Mouse (Mus musculus) cerebral cortex, adult 2 months (tissue): Measurements from ENCODE around the gene Mettl23.

Experiments
- WGBS: fragments of 180-500 bp; shearing (Covaris S2); methylation state at CpG from one replicate; pipeline ENCODE4 v1.1.7; 2018; 5-methylcytosine and 5-hydroxymethylcytosine counted together

Gene Mettl23

GRCm38 (mm10) chr11:116843261-116844233, at the start of gene Mettl23, which contains the start of gene Jmjd6:
Gene Mettl23, plus strand, starts transcription at chr11:116843278.
Gene Jmjd6, minus strand, starts transcription at chr11:116843449.
- WGBS: under 1% methylated on average over 72 of the region's 72 CpGs

DNA sequence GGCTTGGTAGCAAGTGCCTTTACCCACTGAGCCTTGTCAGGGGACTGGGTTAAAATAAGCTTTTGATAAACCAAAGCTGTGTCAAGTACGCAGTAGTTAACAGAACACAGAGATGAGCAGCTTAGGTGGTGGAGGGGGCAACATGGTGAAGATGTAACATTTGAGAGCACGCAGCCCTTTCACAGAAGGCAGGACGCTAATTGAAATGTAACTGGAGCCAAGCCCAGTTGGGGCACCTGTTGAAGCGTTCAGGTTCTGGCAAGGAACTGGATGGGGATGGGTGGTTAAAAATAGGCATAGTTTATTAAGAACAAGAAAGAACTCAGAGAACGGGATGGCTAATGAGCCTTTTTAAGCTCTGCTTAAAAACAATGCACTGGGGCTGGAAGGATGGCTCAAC, 43.7 kb upstream of the Mettl23 start:
- 53% methylated on average over 5 of the region's 5 CpGs for WGBS

DNA sequence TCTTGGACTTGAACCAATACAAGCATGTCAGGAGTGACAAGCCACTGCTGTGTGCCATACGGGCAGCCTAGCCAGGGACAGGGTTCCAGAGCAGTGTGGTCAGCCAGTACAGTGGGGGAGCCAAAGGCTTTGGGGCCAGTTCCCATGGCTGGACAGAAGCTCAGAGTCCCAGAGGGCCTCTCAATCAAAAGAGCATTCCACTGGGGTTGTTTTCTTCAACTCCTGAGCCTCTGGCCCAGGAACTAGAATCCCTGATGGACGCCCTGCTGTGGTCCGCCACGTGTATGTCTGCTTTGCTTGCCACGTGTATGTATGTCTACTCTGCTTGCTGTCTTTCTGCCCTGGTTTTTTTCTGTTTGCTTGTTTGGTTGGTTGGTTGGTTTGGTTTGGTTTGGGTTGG, 42.0 kb upstream of the Mettl23 start:
- 73% methylated on average over 5 of the region's 5 CpGs for WGBS

DNA sequence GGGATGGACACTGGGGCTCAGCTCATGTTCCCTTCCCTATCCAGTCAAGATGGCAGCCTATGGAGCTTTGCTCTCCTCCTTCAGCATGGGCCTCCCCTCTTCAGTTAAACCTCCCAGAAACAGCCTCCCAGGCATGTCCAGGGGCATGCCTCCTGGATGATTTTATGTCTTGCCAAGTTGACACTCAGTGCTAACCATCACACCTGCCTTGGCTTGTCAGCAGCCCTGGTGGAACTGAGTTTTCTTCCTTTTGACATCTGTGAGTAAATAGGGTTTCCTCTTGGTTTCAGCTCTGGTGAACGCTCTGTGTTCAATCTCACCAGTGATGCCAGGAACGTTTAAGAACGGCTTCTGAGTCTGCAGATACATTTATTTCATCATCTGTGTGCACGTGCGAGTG, 40.4 kb upstream of the Mettl23 start:
- 94% methylated on average over 5 of the region's 5 CpGs for WGBS

GRCm38 (mm10) chr11:116806136-116807071, 36.7 kb upstream of the Mettl23 start:
- WGBS: 76% methylated on average over 15 of the region's 15 CpGs

GRCm38 (mm10) chr11:116807116-116807515, 36.0 kb upstream of the Mettl23 start:
- WGBS: 67% methylated on average over 7 of the region's 7 CpGs

DNA sequence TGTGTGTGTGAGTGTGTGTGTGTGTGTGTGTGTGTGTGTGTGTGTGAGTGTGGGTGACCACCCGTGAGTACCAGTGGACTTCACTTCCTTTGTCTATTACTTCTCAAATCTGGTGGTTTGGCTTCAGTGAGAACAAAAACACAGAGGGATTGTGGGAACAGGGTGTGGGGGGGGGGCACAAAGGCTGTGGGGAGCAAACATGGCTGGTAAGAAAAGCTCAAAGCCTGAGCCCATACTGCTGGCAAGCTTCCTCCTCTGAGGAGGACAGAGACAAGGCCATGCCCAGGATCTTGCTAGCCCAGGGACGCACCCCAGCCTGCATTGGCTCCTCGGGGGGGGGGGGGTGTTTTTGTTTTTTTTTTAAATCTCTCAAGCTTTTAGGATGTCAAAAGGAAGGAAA, 35.6 kb upstream of the Mettl23 start:
- WGBS: 65% methylated on average over 3 of the region's 3 CpGs

- WGBS: 25% methylated on average over 7 of the region's 7 CpGs
These were observed 35.0 kb upstream of the Mettl23 start for GRCm38 (mm10) chr11:116807938-116808606.

- WGBS: 82% methylated on average over 11 of the region's 11 CpGs
These were observed 34.2 kb upstream of the Mettl23 start for GRCm38 (mm10) chr11:116808811-116809395.

DNA sequence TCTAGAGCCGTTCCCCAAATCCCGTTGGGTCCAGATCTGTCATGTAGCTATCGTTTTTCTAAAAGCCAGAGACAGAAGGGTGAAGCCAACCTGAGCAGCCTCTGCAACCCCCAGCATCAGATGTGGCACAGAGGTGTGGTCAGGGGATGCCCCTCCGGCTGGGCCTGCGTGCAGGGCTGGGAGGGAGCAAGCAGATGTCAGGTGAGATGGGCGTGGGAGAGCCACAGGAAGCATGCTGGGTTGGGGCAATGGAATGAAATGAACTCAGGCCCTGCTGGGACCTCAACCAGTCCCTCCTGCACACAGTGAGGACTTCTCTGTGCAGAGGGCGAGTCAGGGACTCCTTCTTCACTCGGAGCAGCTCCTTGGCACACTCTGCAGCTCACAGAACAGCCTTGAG, 33.6 kb upstream of the Mettl23 start:
- 86% methylated on average over 8 of the region's 8 CpGs for WGBS

- 72% methylated on average over 11 of the region's 11 CpGs for WGBS
These were observed 32.5 kb upstream of the Mettl23 start for GRCm38 (mm10) chr11:116810528-116810927.

DNA sequence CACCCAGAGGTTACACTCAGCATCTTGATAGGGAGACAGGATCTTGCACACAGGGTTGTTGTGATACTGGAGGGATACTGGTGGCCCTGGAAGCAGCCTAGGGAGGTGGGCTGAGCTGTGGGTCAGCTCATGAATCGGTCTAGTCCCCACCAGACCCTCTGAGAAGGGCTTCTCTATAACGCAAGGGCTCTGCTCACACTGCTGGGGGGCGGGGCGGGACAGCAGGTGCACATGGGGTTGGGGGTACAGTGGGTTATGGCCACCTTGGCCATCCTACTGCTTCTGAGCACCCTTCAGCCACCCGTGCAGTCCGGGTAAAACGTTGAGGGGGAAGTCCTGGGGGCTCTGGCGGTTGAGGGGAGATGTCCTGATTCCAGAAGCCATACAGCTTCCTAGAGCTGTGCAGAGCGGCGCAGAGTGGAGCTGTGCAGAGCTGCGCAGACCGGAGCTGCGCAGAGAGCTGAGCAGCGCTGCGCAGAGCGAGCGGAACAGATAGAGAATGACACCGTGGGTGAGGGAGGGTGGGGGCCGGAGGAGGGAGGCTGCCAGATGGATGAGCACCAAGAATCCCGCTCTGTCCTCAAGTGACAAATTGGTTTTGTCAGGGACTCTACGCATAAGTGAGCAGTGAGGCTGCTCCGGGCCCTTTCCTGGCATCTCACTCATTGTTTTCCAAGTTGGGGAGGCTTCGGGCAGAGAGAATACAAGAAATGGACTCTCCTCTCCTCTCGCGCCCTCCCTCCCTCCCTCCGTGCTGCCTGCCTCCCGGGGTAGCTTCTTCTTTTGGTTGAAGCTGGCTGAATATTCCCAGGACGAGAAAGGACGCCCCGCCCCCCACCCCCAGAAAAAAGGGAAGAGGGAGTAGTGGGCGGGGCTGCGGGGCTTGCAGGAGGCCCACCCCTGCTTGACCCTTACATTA, 31.8 kb upstream of the Mettl23 start:
- 21% methylated on average over 32 of the region's 32 CpGs for WGBS

- 81% methylated on average over 21 of the region's 21 CpGs for WGBS
These were observed 30.1 kb upstream of the Mettl23 start for GRCm38 (mm10) chr11:116812793-116813529.

GRCm38 (mm10) chr11:116813610-116814009, 29.5 kb upstream of the Mettl23 start:
- WGBS: 78% methylated on average over 13 of the region's 13 CpGs

DNA sequence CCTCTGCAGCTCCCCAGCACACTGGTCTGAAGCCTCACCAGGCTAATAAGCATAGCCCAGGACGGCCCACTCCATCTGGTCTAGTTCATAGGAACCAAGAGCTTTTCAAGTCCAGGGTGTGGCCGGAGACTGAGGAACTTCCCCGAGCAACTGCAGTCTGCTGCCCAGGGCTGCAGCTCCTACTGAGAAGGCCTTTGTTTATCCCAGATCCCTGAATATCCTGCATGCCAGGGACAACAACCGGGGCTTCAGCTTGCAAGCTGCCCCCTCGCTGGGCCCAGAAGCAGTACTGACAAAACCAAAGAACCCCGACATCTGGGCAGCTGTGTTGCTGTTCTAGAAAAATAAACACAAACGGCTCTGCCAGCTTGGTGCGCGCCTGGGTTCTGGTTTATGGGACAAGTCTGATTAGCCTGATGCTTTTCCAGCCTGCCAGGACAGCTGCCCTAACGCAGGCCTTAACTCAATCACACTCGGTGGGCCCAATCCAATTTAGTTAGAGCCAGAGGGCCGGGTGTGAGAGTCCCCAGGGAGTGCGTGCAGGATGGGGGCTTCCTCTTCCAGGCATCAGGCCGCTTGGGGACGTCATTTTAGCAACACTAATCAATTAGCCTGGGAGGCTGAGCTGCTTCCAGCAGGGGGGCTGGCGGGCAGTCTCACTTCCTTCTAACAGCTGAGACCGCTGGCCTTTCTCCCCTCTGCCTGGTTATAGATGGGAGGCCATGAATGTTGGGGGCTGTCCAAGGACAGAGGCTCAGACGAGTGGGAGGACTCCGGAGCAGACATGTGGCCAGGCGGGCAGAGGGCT, 28.8 kb upstream of the Mettl23 start:
- WGBS: 42% methylated on average over 20 of the region's 20 CpGs

GRCm38 (mm10) chr11:116814884-116815415, 28.1 kb upstream of the Mettl23 start:
- WGBS: 49% methylated on average over 7 of the region's 7 CpGs

- 88% methylated on average over 5 of the region's 5 CpGs for WGBS
These were observed 26.3 kb upstream of the Mettl23 start for GRCm38 (mm10) chr11:116816769-116817168.

GRCm38 (mm10) chr11:116817567-116817966, 25.5 kb upstream of the Mettl23 start:
- WGBS: 96% methylated on average over 5 of the region's 5 CpGs
